Mouse (Mus musculus) lung, embryonic 15.5 days (tissue): ENCODE measurements around the gene Snx29. TPM values are rescaled to one million over a fixed set of nuclear protein-coding genes. Genes with fewer than 3 reads are reported as not detected.

Experiments
- ATAC-seq: fragments of 200-750 bp; cut with Nextera tagmentation; 2 replicates; pipeline ENCODE4 v1.8.0; 2017; ENCODE audit warnings: moderate number of reproducible peaks, borderline replicate concordance; ENCODE audit not compliant: low FRiP score, low TSS enrichment; ENCODE audit errors: extremely low read depth
- H3K27ac ChIP-seq: fragments of 300-500 bp; sonication (generic); 2 replicates; pipeline ENCODE4 v1.5.1; 2015; ENCODE audit warnings: moderate library complexity, mild to moderate bottlenecking, inconsistent platforms
- H3K27me3 ChIP-seq: fragments of 300-500 bp; sonication (generic); 2 replicates; pipeline ENCODE4 v1.6.1; 2015; ENCODE audit warnings: inconsistent platforms
- H3K36me3 ChIP-seq: fragments of 300-500 bp; sonication (generic); 2 replicates; pipeline ENCODE4 v1.6.1; 2015; ENCODE audit warnings: inconsistent platforms
- H3K4me1 ChIP-seq: fragments of 300-500 bp; sonication (generic); 2 replicates; pipeline ENCODE4 v1.6.1; 2015; ENCODE audit warnings: inconsistent platforms
- H3K4me2 ChIP-seq: fragments of 300-500 bp; sonication (generic); 2 replicates; pipeline ENCODE4 v1.6.1; 2015; ENCODE audit warnings: inconsistent platforms, mild to moderate bottlenecking, moderate library complexity
- H3K4me3 ChIP-seq: fragments of 300-500 bp; sonication (generic); 2 replicates; pipeline ENCODE4 v1.5.1; 2015; ENCODE audit warnings: mild to moderate bottlenecking, inconsistent platforms
- H3K9ac ChIP-seq: fragments of 300-500 bp; sonication (generic); 2 replicates; pipeline ENCODE4 v1.6.1; 2015; ENCODE audit warnings: inconsistent platforms
- H3K9me3 ChIP-seq: fragments of 300-500 bp; sonication (generic); 2 replicates; pipeline ENCODE4 v1.6.1; 2016; ENCODE audit warnings: inconsistent platforms
- WGBS: fragments of 180-500 bp; shearing (Covaris S2); methylation state at CpG from one replicate; pipeline ENCODE4 v1.1.7; 2015; 5-methylcytosine and 5-hydroxymethylcytosine counted together
- polyA plus RNA-seq: library from polyadenylated mRNA; unstranded; fragments of >200 nt; fragmentation: Nextera tagmentation; extraction: Ambion mirVana; gene quantifications from 2 replicates; pipeline ENCODE4 v1.2.1, GENCODE M21; 2015

Gene Snx29
- polyA plus RNA-seq, 1 experiment from 2014 or later = 12.6 TPM

GRCm38 (mm10) chr16:11621664-11622063 is 299.0 kb downstream of the Snx29 start:
- H3K4me1 ChIP-seq = 0 out of 2 replicates have a peak, but pooled peaks cover 3% of the 10 kb centered on the region
- no peak overlapping the region for H3K4me3 ChIP-seq
- H3K36me3 ChIP-seq = no peaks in the 10 kb centered on the region
- H3K9ac ChIP-seq = no peak overlapping the region
- H3K4me2 ChIP-seq = no peak overlapping the region
- ATAC-seq = no peak
- H3K27me3 ChIP-seq = no peaks in the 10 kb centered on the region
- H3K27ac ChIP-seq = no peak overlapping the region
- no peaks in the 10 kb centered on the region for H3K9me3 ChIP-seq
- WGBS = 64% methylated on average over 1 of the region's 1 CpGs

GRCm38 (mm10) chr16:11623032-11623431 is 300.3 kb downstream of the Snx29 start:
- H3K4me1 ChIP-seq = 0 out of 2 replicates have a peak, but pooled peaks cover 3% of the 10 kb centered on the region
- H3K27me3 ChIP-seq = no peaks in the 10 kb centered on the region
- no peak overlapping the region for H3K4me3 ChIP-seq
- H3K4me2 ChIP-seq = no peak overlapping the region
- no peak overlapping the region for H3K27ac ChIP-seq
- H3K36me3 ChIP-seq = no peaks in the 10 kb centered on the region
- H3K9me3 ChIP-seq = no peaks in the 10 kb centered on the region
- no peak overlapping the region for H3K9ac ChIP-seq
- ATAC-seq = no peak
- 68% methylated on average over 3 of the region's 3 CpGs for WGBS

GRCm38 (mm10) chr16:11624121-11624520 is 301.4 kb downstream of the Snx29 start:
- H3K9me3 ChIP-seq = no peaks in the 10 kb centered on the region
- H3K27me3 ChIP-seq = no peaks in the 10 kb centered on the region
- 58% methylated on average over 2 of the region's 2 CpGs for WGBS
- H3K4me1 ChIP-seq = 0 out of 2 replicates have a peak, but pooled peaks cover 3% of the 10 kb centered on the region
- H3K4me2 ChIP-seq = no peak overlapping the region
- H3K4me3 ChIP-seq = no peak overlapping the region
- H3K9ac ChIP-seq = no peak overlapping the region
- no peak for ATAC-seq
- no peaks in the 10 kb centered on the region for H3K36me3 ChIP-seq
- no peak overlapping the region for H3K27ac ChIP-seq

GRCm38 (mm10) chr16:11626004-11626481 is 303.3 kb downstream of the Snx29 start:
- Histone ChIP-seq H3K4me1 (peaks cover 17% of the 10 kb centered on the region), H3K9me3 (no peaks in the 10 kb centered on the region), H3K9ac (no peak overlapping the region), H3K27me3 (no peaks in the 10 kb centered on the region), H3K36me3 (no peaks in the 10 kb centered on the region), H3K27ac (no peak overlapping the region), H3K4me2 (no peak overlapping the region), H3K4me3 (no peak overlapping the region)
- ATAC-seq = no peak
- WGBS = 89% methylated on average over 1 of the region's 1 CpGs

GRCm38 (mm10) chr16:11626616-11627015 is 303.9 kb downstream of the Snx29 start:
- Histone ChIP-seq H3K4me3 (no peak overlapping the region), H3K36me3 (no peaks in the 10 kb centered on the region), H3K4me1 (peaks cover 23% of the 10 kb centered on the region), H3K9me3 (no peaks in the 10 kb centered on the region), H3K9ac (no peak overlapping the region), H3K4me2 (no peak overlapping the region), H3K27me3 (no peaks in the 10 kb centered on the region), H3K27ac (no peak overlapping the region)
- ATAC-seq = no peak
- WGBS = 74% methylated on average over 2 of the region's 2 CpGs

GRCm38 (mm10) chr16:11627866-11628638 is 305.3 kb downstream of the Snx29 start:
- Histone ChIP-seq H3K4me3 (no peak overlapping the region), H3K9me3 (no peaks in the 10 kb centered on the region), H3K4me2 (no peak overlapping the region), H3K27ac (no peak overlapping the region), H3K27me3 (no peaks in the 10 kb centered on the region), H3K36me3 (no peaks in the 10 kb centered on the region), H3K9ac (no peak overlapping the region), H3K4me1 (peaks cover 23% of the 10 kb centered on the region)
- no peak for ATAC-seq
- WGBS = 74% methylated on average over 9 of the region's 9 CpGs

GRCm38 (mm10) chr16:11629704-11630103 is 307.0 kb downstream of the Snx29 start:
- Histone ChIP-seq H3K4me3 (no peak overlapping the region), H3K4me1 (peaks cover 23% of the 10 kb centered on the region), H3K9ac (no peak overlapping the region), H3K27me3 (no peaks in the 10 kb centered on the region), H3K9me3 (no peaks in the 10 kb centered on the region), H3K27ac (no peak overlapping the region), H3K4me2 (no peak overlapping the region), H3K36me3 (no peaks in the 10 kb centered on the region)
- ATAC-seq = no peak
- WGBS = 85% methylated on average over 7 of the region's 7 CpGs

GRCm38 (mm10) chr16:11630489-11630888 is 307.8 kb downstream of the Snx29 start:
- no peaks in the 10 kb centered on the region for H3K27me3 ChIP-seq
- no peaks in the 10 kb centered on the region for H3K36me3 ChIP-seq
- 26% methylated on average over 5 of the region's 5 CpGs for WGBS
- no peaks in the 10 kb centered on the region for H3K9me3 ChIP-seq
- peaks cover 23% of the 10 kb centered on the region for H3K4me1 ChIP-seq
- no peak overlapping the region for H3K4me2 ChIP-seq
- no peak overlapping the region for H3K4me3 ChIP-seq
- H3K27ac ChIP-seq = no peak overlapping the region
- peak; percentile 79 for ATAC-seq
- H3K9ac ChIP-seq = no peak overlapping the region

GRCm38 (mm10) chr16:11632205-11632747 is 309.6 kb downstream of the Snx29 start:
- H3K27ac ChIP-seq = no peak overlapping the region
- 39% methylated on average over 2 of the region's 2 CpGs for WGBS
- H3K9ac ChIP-seq = no peak overlapping the region
- no peak for ATAC-seq
- no peak overlapping the region for H3K4me2 ChIP-seq
- no peak overlapping the region for H3K4me3 ChIP-seq
- no peaks in the 10 kb centered on the region for H3K9me3 ChIP-seq
- no peaks in the 10 kb centered on the region for H3K36me3 ChIP-seq
- peaks cover 37% of the 10 kb centered on the region for H3K4me1 ChIP-seq
- no peaks in the 10 kb centered on the region for H3K27me3 ChIP-seq

- Histone ChIP-seq H3K27me3 (no peaks in the 10 kb centered on the region), H3K27ac (0 out of 2 replicates have a peak overlapping the region, but pooled peaks have one; percentile 20), H3K4me3 (no peak overlapping the region), H3K9me3 (no peaks in the 10 kb centered on the region), H3K4me2 (no peak overlapping the region), H3K4me1 (peaks cover 21% of the 10 kb centered on the region), H3K36me3 (no peaks in the 10 kb centered on the region), H3K9ac (no peak overlapping the region)
- no peak for ATAC-seq
- 47% methylated on average over 7 of the region's 7 CpGs for WGBS
Measured at GRCm38 (mm10) chr16:11636196-11636733, 313.6 kb downstream of the Snx29 start.

GRCm38 (mm10) chr16:11636902-11637301 is 314.2 kb downstream of the Snx29 start:
- H3K27ac ChIP-seq = peak overlapping the region; percentile 20; the same call in 1 of the 2 replicates
- WGBS = 0% methylated on average over 3 of the region's 3 CpGs
- no peaks in the 10 kb centered on the region for H3K27me3 ChIP-seq
- peaks cover 16% of the 10 kb centered on the region for H3K4me1 ChIP-seq
- no peaks in the 10 kb centered on the region for H3K36me3 ChIP-seq
- no peak for ATAC-seq
- no peak overlapping the region for H3K4me2 ChIP-seq
- no peak overlapping the region for H3K4me3 ChIP-seq
- H3K9ac ChIP-seq = no peak overlapping the region
- no peaks in the 10 kb centered on the region for H3K9me3 ChIP-seq

- H3K27ac ChIP-seq = no peak overlapping the region
- no peak overlapping the region for H3K9ac ChIP-seq
- H3K27me3 ChIP-seq = no peaks in the 10 kb centered on the region
- H3K36me3 ChIP-seq = no peaks in the 10 kb centered on the region
- H3K4me1 ChIP-seq = peaks cover 14% of the 10 kb centered on the region
- no peak overlapping the region for H3K4me2 ChIP-seq
- H3K4me3 ChIP-seq = no peak overlapping the region
- H3K9me3 ChIP-seq = no peaks in the 10 kb centered on the region
- no peak for ATAC-seq
Measured at GRCm38 (mm10) chr16:11637794-11638193, 315.1 kb downstream of the Snx29 start.
